Mouse (Mus musculus) yolk sac, embryonic 10.5 days (tissue): ENCODE data around the gene Grik4.

Experiments used
- DNase-seq: peaks from one replicate; pipeline ENCODE4 v3.0.0-alpha.2; 2017; ENCODE audit warnings: low spot score

The Grik4 gene

GRCm38 (mm10) chr9:42490589-42491382 is 453.5 kb downstream of the Grik4 start:
- no peak for DNase-seq

DNA sequence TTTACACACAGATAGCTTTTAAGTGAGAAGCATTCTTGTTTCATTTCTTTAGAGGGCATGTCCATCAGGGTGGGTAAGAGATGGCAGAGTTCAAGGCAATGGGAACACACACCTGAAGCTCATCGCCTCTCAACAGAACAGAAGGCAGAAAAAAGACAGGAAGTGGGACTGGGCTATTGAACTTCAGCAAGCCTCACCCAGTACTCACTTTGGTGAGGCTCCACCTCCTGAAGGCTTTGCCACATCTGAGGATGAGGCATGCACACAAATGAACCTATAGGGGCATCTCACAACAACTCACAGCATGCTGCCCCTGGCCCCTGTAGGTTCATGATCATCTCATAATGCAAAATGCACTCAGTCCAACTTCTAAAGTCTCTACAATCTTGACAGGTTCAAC is 456.2 kb downstream of the Grik4 start:
- DNase-seq: no peak

- DNase-seq: no peak
Measured at GRCm38 (mm10) chr9:42486913-42487312, 457.4 kb downstream of the Grik4 start.

DNA sequence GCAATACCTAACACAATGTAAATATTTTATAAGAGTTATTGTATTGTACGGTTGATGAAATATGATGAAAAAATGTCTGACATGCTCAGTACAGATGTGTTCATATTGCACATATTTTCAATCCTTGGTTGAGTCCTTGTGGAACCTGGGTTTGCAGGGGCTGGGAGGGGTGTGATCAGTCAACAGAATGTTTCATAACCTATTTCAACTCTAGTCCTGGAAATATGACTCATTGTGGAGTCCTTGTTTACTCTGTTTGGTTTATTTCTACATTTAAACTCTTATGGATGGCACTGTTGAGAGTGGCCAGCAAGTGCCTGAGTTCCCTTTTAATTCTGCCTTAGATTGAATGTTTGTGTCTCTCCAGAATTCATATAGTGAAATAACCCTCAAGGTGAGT is 459.6 kb downstream of the Grik4 start:
- no peak for DNase-seq

DNA sequence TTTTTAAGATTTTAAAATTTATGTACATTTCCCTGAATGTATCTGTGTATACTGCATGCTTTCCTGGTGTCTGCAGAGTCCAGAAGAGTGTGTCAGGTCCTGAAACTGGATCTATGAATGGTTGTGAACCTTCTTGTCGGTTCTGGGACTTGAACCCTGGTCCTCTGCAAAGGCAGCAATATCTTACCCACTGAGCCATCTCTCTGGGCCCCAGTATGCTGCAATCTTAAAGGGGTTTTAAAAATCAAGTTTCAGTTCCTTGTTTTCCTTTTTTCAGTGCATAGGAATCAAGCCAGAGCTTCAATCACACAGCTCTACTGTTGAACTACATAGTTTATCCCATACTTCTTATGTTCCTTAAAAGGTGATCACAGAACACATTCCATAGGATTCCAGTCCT is 461.3 kb downstream of the Grik4 start:
- no peak for DNase-seq

DNA sequence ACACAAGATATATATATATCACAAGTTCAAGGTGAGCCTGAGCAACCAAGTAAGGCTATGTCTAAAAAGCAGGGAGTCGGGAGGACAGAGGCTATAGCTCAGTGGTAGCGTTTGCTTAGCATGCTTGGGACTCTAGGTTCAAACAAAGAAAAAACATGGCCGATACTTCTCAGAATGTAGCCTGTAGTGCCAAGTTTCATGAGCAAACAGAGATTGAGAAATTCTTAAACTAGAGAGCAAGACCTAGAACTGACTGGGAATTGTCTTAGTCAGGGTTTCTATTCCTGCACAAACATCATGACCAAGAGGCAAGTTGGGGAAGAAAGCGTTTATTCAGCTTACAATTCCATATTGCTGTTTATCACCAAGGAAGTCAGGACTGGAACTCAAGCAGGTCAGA is 468.1 kb downstream of the Grik4 start:
- no peak for DNase-seq

DNA sequence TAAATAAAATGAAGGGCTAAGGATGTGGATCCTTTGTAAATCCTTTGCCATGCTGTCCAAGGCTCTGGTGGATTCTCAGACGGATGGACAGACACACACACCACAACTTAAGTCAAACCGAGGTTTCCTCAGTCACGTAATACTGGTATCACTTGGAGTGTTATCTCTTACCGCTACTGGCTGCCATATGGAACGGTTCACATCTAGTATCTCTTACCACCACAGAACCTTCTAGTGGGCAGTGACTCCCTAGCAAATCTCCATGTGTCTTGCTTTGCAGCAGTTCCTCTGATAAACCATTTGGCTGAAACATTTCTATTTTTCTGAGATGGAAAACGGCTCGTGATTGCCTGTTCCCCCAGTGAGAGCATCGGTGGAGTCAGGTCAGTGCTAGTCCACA is 470.0 kb downstream of the Grik4 start:
- no peak for DNase-seq

DNA sequence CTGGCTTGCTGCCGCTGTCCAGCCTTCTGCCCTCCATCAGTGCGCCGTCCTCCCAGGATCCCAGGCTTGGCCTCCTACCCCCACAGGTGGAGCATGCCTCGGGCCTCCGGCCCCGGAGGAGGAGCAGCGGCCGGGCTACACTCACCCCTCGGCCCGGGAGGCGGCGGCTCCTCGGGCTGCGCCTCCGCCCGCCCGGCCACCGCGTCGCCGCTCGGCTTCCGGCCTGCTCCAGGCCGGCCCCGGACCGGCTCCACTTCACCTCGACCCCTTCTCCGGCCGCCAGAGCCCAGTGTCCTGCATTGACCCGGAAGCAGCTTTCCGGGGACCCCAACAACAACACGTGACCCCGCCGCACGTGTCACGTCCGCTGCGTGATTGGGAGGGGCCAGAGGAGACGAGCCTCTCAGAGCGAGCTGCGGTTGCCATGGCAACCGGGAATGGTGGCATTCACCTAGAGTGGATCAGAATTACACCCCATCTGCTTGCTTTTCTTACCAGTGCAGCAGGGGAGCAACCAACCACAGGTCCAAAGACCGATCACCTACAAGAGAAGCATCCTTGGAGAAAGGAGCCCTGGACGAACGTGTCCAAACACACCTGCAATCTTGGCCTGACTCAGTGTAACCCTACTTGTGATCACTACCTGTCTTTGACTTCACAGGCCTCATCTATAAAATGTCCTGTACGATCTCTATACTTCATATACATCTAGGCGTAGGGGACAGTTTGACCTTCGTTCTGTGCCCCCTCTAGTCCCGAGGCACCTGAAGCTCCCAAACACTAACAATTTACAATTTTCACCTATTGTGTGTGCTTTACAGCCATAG is 472.2 kb downstream of the Grik4 start:
- DNase-seq: peak; percentile 92

DNA sequence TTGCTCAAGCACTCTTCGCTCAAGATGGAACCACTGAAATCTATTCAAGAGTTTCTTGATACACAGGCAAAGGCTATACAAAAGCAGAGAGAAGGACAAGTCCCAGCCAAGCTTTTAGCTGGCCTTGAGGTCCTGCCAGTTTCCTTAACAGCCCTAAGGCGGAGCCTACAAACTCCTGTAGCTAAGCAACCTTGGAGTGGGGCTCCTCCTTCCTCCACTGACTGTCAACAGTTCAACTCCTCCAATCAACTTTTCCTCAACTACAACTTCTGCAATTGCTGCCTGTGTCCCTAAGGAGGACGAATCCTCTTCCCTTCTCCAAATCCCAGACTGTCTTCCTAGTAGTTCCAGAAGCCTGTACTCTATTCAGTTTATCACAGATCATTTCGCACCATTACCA is 473.1 kb downstream of the Grik4 start:
- DNase-seq: no peak

- DNase-seq: no peak
Measured at GRCm38 (mm10) chr9:42469323-42469722, 475.0 kb downstream of the Grik4 start.

DNA sequence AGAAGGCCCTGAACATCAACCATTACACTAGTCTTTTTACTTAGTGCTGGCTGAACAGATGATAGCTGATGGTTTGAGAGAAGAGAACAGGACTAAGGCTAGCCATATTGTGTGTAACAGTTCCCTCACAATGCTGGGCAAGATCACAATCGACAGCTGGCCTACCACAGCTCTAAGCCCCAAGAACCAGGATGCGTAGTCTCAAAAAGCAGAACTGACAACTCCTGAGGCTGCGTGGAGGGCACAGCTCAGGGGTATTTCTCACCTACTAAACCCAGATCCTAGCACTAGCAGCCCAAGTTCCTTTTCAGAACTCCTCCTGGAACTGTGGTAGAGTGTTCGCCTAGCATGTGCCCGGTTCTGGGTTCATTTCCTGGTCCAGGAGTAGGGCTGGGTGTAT is 475.9 kb downstream of the Grik4 start:
- no peak for DNase-seq
